In the genomic region with DNA sequence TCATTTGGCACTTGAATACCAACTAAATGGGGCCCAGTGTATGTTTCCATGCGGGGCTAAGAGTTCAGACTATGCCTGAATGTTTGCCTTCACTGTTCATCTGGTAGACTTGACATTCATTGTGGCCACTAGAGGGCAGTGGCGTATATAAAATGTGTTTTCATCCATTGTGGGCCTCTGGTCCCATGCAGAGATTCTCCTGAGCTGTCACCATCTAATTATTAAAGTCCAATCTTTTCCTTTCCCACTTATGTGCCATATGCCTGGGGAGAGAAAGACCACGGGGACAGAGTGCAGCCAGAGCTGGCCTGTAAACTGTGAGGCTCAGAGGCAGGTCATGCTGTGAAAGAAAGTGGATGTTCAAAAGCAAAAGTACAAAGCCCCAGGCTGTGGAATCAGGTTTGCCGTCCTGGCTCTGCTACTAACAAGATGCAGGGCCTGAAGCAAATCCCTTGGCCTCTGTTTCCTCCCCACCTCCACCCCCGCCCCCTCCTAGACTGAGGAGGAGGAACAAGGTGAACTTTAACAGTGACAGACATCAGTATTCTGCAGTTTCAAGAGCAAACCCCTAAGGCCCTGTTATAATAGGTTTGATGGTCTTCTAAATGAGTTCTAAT, we compare ENCODE assay signal across 7 mouse cellular contexts.
A peak's percentile ranks its signal among the peaks of the same experiment; 100 is the strongest.
DNase-seq lines count a peak whose midpoint lies in the region; ATAC-seq lines count a peak whose summit lies in the region.

No protein-coding gene starts in this region.

- peaks cover 8% of the 10 kb centered on the region; the same call in 1 of the 2 replicates for H3K4me1 ChIP-seq in forebrain, embryonic 15.5 days
- peaks cover 26% of the 10 kb centered on the region for H3K4me1 ChIP-seq in hindbrain, embryonic 12.5 days

- no peaks in the 10 kb centered on the region for H3K9me3 ChIP-seq in forebrain, embryonic 15.5 days
- no peaks in the 10 kb centered on the region for H3K9me3 ChIP-seq in hindbrain, embryonic 12.5 days (replicated peaks)

- peak; percentile 61 for DNase-seq in R1 (ENCODE audit: low read depth, low spot score)
- peak; percentile 81 to 94 for DNase-seq in layer of hippocampus, postnatal 14 days (ENCODE audit: low spot score in 2 of 2)
- peak; percentile 85 for DNase-seq in right cerebral cortex, postnatal 14 days

- H3K36me3 ChIP-seq in forebrain, embryonic 15.5 days: no peaks in the 10 kb centered on the region
- H3K36me3 ChIP-seq in hindbrain, embryonic 12.5 days: no peaks in the 10 kb centered on the region

- 10% methylated on average over 5 of the region's 5 CpGs for WGBS in forebrain, embryonic 15.5 days
- WGBS in hindbrain, embryonic 12.5 days: 12% methylated on average over 5 of the region's 5 CpGs

- no peak overlapping the region for H3K4me3 ChIP-seq in forebrain, embryonic 15.5 days
- H3K4me3 ChIP-seq in hindbrain, embryonic 12.5 days: no peak overlapping the region

- ATAC-seq in cerebellum, adult (ENCODE audit: insufficient number of reproducible peaks, low FRiP score, low TSS enrichment): peak; percentile 85
- ATAC-seq in forebrain, embryonic 15.5 days (replicated peaks): peak; percentile 80
- peak; percentile 67 for ATAC-seq in hindbrain, embryonic 12.5 days (ENCODE audit: low FRiP score)
- peak; percentile 64 for ATAC-seq in megakaryocyte progenitor cell, adult 5-6 weeks (replicated peaks; ENCODE audit: poor library complexity)

- H3K27ac ChIP-seq in forebrain, embryonic 15.5 days (replicated peaks): peak overlapping the region; percentile 47; the same call in 1 of the 2 replicates
- H3K27ac ChIP-seq in hindbrain, embryonic 12.5 days: no peak overlapping the region

- H3K9ac ChIP-seq in forebrain, embryonic 15.5 days (replicated peaks): no peak overlapping the region
- H3K9ac ChIP-seq in hindbrain, embryonic 12.5 days: no peak overlapping the region

- H3K27me3 ChIP-seq in forebrain, embryonic 15.5 days: no peaks in the 10 kb centered on the region
- peaks cover 5% of the 10 kb centered on the region; the same call in 1 of the 2 replicates for H3K27me3 ChIP-seq in hindbrain, embryonic 12.5 days

- H3K4me2 ChIP-seq in forebrain, embryonic 15.5 days (replicated peaks): no peak overlapping the region
- no peak overlapping the region for H3K4me2 ChIP-seq in hindbrain, embryonic 12.5 days (replicated peaks)
